Mouse (Mus musculus) layer of hippocampus, postnatal 36 days (tissue): ENCODE results near the gene Tchh. TPM values are rescaled to one million over a fixed set of nuclear protein-coding genes. Genes with fewer than 3 reads are reported as not detected.
"Not testable (repeated sequence)": the region's sequence is repeated elsewhere in the genome, so short reads cannot be mapped to it uniquely, and the experiment has no call there.

Source experiments
- DNase-seq, 2 experiments: peaks; one replicate each; pipeline ENCODE4 v3.0.0; 2022
- microRNA-seq, 2 experiments: library from miRNA; unstranded; fragments of <30 nt; microRNA quantifications; one replicate each; pipeline ENCODE4 v1.2.0; 2021
- total RNA-seq, 2 experiments: library from RNA; stranded (reverse); gene quantifications; 2 replicates each; pipeline ENCODE4 v1.2.3; 2021

The Tchh gene
- total RNA-seq, 2 experiments from 2014 or later: 0.91 to 1.1 TPM

- not testable (repeated sequence) for DNase-seq
Observed at GRCm38 (mm10) chr3:93494774-93495173, 52.6 kb downstream of the Tchh start.

DNA sequence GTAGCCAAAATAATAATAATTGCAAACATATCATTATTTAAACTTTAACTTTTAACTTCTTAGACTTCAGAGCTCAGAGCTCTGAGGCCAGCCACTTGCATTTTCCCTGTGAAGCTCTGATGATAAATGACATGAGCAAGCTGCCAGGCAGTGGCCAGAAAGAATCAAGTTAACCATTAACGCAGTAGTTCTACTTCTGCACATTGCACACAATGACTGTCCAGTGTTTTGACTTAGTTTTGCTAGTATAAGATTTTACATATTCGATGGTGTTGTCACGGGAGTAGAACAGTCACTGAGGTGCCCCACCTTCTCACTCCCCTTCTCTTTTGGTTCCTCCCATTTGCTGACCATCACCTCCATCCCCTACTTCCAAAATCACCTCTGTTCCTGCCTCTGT, 55.0 kb downstream of the Tchh start:
- no peak for DNase-seq

Small RNAs within 50 kb of the gene (microRNA-seq; reads per million reads assigned to microRNA genes)
- 0 reads per million in 2 experiments for gene Gm22752

Other genes starting within 250 kb of the Tchh start
- gene Flg2, start 245.1 kb upstream of the Tchh start, total RNA-seq: not detected
- not detected for gene Flg, start 168.8 kb upstream of the Tchh start, total RNA-seq
- gene Hrnr, start 122.6 kb upstream of the Tchh start, total RNA-seq: not detected
- not detected for gene Rptn, start 48.6 kb upstream of the Tchh start, total RNA-seq
- gene Tchhl1, start 26.4 kb downstream of the Tchh start, total RNA-seq: not detected
- 1 to 10 TPM; 3.8 to 8.2 TPM for gene S100a11, start 78.2 kb downstream of the Tchh start, total RNA-seq
- 10 to 100 TPM; 16.7 to 20.6 TPM for gene S100a10, start 112.8 kb downstream of the Tchh start, total RNA-seq
- gene Tdpoz2, start 210.4 kb downstream of the Tchh start, total RNA-seq: not detected
- not detected for gene Tdpoz1, start 234.0 kb downstream of the Tchh start, total RNA-seq